Mouse (Mus musculus): ENCODE measurements around the gene Zfp992.
"Not testable (repeated sequence)": the region's sequence is repeated elsewhere in the genome, so short reads cannot be mapped to it uniquely, and the experiment has no call there.

Gene Zfp992

DNA sequence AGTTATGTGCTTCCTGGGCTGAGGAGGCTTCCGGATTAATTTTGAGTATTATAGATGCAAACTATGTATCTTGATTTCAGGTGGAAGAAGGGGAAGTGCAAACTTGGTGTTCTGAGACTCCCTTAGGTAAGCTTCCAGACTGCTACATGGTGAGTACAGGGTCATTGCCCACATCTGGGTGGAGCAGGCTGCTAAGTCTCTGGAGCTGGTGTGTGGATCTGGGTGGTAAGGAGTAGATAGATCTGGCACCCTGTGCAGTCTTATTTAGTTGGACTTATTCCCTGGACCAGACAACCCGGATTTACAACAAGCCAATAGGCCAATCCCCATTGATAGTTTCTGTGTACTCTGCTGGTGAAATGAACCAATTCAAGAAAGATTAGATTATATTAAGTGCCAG is at the start of gene Zfp992:
Zfp992 (plus strand) TSS at position 74 of the 400 bp plus-strand sequence.
- DNase-seq (ENCODE audit: low read depth): not testable (repeated sequence)

DNA sequence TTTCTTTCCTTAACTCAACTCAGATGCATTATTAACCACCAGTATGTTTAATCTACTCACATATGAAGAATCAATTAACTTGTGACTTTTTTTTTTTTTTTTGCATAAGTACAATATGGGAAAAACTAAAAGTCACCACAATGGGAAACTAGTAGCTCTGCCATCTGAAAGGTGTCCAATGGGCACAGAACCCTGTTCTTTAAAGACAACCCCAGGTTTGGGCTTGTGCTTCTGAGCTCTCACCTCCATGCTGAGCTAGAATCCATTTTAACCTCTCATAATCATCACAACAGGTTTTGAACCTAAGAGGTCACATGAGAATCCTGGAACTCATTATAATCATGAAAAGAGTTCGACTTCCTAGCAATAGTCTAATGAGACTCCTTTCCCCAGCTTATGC is 19.4 kb upstream of the Zfp992 start:
- not testable (repeated sequence) for DNase-seq (ENCODE audit: low read depth)

GRCm38 (mm10) chr4:146430876-146431275 is 17.9 kb upstream of the Zfp992 start:
- not testable (repeated sequence) for DNase-seq (ENCODE audit: low read depth)

DNA sequence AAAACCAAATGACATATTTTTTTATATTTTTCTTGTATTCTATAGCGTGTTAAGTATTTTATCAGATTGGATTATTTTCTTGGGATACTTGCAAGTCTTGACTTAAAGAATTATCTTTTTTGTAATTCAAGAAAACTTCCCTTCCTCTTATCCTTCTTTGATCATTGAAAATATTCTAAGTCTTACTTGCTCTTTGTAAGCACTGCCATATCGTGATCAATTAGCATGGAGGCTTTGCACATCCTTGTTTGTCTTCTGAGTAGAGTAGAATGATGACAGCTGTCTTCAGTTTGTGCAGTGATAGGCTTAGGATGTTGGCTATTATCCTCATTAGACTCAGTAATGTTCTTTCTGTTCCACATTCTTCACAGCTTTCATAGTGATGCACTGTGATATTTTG is 13.3 kb upstream of the Zfp992 start:
- DNase-seq (ENCODE audit: low read depth): not testable (repeated sequence)

GRCm38 (mm10) chr4:146437256-146437655 is 11.6 kb upstream of the Zfp992 start:
- DNase-seq (ENCODE audit: low read depth): not testable (repeated sequence)

DNA sequence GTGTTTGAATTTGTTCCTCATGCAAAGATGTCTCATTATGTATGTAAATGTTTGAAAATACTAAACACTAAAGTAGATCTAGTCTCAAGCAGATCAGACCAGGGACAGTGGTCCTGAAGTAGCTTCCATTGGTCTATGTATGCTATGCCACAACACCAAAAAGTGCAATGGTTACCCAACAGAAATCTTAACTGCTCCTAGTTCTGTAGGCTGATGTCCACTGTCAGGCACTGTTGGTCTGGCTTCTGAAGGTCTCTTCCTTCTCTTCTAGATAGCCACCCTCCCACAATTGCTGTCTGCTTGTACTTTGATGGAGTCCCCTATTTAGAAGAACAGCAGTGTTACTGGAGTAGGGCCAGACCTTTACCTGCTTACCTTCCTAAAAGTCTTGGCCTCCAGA is 4.5 kb upstream of the Zfp992 start:
- not testable (repeated sequence) for DNase-seq (ENCODE audit: low read depth)

- DNase-seq (ENCODE audit: low read depth): not testable (repeated sequence)
Measured at GRCm38 (mm10) chr4:146445121-146445520, 3.7 kb upstream of the Zfp992 start.

DNA sequence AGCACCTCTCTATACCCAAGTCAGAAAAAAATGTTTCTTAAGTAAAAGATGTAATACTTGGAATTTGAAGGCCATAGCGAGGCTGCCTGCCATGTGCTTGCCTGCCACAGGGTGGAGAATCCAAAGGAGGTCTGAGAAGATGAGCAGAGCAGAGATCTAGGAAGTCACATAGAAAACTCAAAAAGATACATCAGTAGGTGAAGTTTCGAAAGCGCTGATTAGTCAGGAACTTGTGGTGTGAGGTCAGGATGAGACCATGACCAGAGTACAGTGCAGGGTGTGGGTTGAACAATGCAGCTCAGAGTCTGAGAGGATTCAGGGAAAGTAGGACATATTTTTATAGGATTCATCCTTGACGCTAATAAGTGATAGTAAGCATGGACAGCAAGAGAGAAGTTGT is 2.7 kb upstream of the Zfp992 start:
- DNase-seq (ENCODE audit: low read depth): not testable (repeated sequence)

DNA sequence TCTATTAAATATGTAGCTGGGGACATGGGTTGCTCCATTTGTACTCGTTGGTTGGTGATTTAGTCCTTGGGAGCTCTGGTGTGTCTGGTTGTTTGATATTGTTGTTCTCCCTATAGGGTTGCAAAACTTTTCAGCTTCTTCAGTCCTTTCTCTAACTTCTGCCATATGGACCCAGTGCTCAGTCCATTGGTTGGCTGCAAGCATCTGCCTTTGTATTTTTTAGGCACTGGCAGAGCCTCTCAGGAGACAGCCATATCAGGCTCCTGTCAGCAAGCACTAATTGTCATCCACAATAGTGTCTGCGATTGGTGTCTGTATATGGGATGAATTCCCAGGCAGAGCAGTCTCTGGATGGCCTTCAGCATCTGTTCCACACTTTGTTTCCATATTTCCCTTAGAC is 1.8 kb upstream of the Zfp992 start:
- DNase-seq (ENCODE audit: low read depth): not testable (repeated sequence)

GRCm38 (mm10) chr4:146449711-146450110 is 888 bp downstream of the Zfp992 start:
- not testable (repeated sequence) for DNase-seq (ENCODE audit: low read depth)

DNA sequence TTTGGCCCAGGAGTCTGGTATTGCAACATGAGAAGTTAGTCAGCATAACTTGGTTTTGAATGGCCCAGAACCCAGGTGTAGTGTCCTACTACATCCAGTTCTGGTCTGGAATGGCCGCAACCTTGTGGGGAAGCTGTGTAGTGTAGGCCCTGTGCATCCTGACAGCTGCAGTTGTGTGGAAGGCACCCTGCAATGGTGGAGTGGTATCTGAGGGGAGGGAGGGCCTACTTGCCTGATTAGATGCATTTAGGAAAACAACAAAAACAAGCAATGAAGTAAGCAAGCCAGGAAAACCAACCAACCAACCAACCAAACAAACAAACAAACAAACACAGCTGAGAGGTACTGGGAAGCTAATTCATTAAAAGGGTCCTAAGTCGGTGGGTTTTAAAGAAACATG is 3.8 kb downstream of the Zfp992 start:
- not testable (repeated sequence) for DNase-seq (ENCODE audit: low read depth)

GRCm38 (mm10) chr4:146454170-146454569 is 5.3 kb downstream of the Zfp992 start:
- DNase-seq (ENCODE audit: low read depth): not testable (repeated sequence)

DNA sequence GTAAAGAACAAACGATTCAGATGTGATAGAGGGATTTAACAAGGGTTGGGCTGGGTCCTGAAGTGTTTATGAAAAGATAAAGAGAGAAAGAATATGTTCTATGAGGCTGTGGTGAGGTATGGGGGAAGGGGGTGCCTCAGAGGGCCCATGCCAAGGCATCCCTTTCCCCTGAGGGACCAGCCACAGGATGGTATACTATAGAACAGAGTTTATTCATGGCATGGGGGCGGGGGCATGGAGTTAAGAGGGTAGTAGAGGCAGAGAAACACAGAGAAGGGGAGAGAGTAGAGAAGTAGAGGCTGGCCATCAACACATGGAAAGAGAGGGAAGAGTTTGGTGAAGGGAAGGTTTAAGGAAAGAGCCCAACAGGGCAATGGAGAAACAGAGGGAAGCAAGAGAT is 6.1 kb downstream of the Zfp992 start:
- DNase-seq (ENCODE audit: low read depth): no peak

- DNase-seq (ENCODE audit: low read depth): no peak
Measured at GRCm38 (mm10) chr4:146455321-146455721, 6.5 kb downstream of the Zfp992 start.

DNA sequence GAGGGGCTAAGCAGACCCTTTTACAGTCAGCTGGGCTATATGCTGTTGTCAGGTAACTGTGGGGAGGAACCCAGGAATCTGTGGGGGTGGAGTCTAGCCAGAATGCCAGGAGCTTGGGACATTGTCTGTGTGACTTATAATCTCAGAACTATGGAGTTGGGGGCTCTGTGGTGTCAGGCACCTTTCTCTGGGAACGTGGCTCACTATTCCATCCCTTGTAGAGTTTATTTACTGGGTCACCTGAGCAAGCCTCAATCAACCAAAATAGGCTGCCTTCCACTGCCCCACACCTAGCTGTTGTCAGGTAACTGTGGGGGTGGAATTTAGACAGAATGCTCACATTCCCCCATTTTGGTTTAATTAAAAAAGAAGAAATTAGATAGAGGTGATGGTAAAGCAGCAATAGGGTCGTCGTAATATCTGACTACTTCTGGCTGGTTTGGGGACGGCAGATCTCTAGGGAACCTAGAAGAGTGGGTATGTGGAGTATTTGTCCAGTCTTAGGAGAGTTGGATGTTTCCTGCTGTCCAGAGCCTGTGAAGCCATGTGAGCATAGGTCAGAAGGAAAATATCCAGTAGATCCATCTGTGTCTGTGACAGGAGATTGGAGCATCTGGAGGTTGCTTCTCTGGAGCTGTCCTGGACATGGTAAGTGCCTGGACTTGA is 7.4 kb downstream of the Zfp992 start:
- DNase-seq (ENCODE audit: low read depth): no peak

- no peak for DNase-seq (ENCODE audit: low read depth)
Measured at GRCm38 (mm10) chr4:146457126-146457525, 8.3 kb downstream of the Zfp992 start.

DNA sequence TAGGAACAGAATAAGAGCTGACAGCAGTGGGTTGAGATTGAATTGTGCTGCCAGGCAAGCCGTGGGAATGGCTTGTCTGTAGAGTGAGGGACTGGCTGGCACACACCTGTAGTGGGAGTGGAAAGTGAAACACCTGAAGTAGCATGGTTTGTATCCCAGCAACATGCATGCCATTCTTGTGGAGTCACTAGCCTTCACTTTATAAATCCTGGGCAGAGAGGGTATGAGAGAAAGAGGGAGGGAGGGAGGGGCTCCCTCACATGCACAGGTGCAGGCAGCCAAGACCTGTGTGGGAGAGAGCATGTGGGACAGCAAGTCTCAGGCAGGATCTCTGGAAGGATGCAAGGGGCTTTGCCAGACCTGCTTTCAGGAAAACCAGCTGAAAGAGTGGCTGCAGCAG is 8.9 kb downstream of the Zfp992 start:
- no peak for DNase-seq (ENCODE audit: low read depth)

DNA sequence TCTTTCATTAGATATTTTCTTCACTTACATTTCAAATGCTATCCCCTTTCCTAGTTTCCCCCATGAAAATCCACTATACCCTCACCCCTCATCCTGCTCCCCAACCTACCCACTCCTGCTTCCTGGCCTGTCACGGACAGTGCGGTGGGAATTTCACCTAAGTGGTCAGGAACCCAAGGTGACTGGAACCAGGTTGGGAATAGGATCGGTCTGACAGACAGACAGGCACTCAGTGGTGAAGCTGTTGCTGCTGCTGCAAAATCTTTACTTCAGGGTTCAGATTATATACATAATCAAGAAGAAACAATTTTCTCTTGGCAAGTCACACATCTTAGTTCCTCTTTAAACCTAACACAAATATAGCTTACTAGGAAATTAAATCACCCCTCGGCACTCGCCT is 11.0 kb downstream of the Zfp992 start:
- DNase-seq (ENCODE audit: low read depth): not testable (repeated sequence)

GRCm38 (mm10) chr4:146460685-146461084 is 11.9 kb downstream of the Zfp992 start:
- not testable (repeated sequence) for DNase-seq (ENCODE audit: low read depth)

DNA sequence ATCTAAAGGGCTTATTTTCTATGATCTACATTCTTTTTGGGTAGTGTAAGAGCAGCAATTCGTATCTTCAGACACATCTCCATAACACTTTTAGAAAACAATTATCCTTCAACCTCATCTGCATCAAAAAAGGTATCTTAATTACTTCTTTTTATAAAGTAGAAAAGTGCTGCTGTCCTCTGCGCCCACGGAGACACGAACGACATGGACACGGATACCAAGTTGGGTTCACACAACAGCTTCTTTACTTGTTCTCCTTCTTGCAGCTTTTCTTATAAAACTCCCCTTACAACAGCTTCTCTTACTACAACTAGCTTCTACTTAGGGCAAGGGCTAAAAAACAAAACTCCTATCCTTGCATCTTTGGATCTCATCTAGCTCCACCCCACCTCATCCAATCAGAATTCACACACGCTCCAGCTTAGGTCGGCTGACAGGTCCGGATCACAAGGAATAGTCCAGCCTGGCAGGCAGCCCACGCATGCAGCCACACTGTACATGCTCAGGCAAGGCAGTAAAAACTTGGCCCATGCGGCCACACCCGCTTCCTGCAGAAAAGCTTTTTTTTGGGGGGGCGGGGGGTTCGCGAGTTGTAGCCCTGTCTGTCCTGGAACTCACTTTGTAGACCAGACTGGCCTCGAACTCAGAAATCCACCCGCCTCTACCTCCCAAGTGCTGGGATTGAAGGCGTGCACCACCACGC is 15.0 kb downstream of the Zfp992 start:
- not testable (repeated sequence) for DNase-seq (ENCODE audit: low read depth)

DNA sequence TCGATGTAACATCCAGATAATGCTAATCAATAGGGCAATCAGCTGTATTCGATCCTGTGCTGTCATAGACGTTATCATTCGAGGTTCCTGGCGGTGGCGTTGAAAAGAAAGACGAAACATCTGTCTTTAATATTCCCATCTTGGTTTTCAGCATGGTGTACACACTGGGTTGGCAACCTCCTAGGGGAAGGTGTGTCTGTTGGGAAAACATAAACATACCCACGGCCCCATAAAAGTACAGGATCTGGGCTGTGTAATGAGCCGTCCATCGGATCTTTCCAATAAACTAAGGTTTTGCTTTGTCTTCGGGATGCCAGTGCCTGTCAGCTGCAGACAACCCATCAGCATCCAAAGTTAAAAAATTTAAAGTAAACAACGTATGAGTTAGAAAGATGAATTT is 21.2 kb downstream of the Zfp992 start:
- DNase-seq (ENCODE audit: low read depth): not testable (repeated sequence)

- DNase-seq (ENCODE audit: low read depth): not testable (repeated sequence)
Measured at GRCm38 (mm10) chr4:146474181-146474580, 25.4 kb downstream of the Zfp992 start.

Data from fibroblast of lung, adult 2 months (primary cell).